Mouse (Mus musculus) midbrain, postnatal 0 days (tissue): ENCODE data around the gene Mrrf. TPM values are rescaled to one million over a fixed set of nuclear protein-coding genes. Genes with fewer than 3 reads are reported as not detected.
"Not testable (repeated sequence)": the region's sequence is repeated elsewhere in the genome, so short reads cannot be mapped to it uniquely, and the experiment has no call there.

Source experiments
- ATAC-seq: fragments of 200-750 bp; cut with Nextera tagmentation; 2 replicates; pipeline ENCODE4 v1.8.0; 2017; ENCODE audit warnings: moderate number of reproducible peaks, mild to moderate bottlenecking, moderate TSS enrichment, moderate library complexity; ENCODE audit not compliant: low FRiP score
- DNase-seq: peaks from one replicate; pipeline ENCODE4 v3.0.0-alpha.2; 2015; ENCODE audit warnings: low spot score
- H3K27ac ChIP-seq: fragments of 300-500 bp; sonication (generic); 2 replicates; pipeline ENCODE4 v1.5.1; 2014; ENCODE audit warnings: low read depth, mild to moderate bottlenecking, low read length, mixed read lengths
- H3K27me3 ChIP-seq: fragments of 300-500 bp; sonication (generic); 2 replicates; pipeline ENCODE4 v1.6.1; 2014; ENCODE audit warnings: low read length, control low read depth, mixed read lengths; ENCODE audit not compliant: insufficient read depth
- H3K36me3 ChIP-seq: fragments of 300-500 bp; sonication (generic); 2 replicates; pipeline ENCODE4 v1.6.1; 2014; ENCODE audit warnings: low read length, control low read depth, mixed read lengths; ENCODE audit not compliant: insufficient read depth
- H3K4me1 ChIP-seq: fragments of 300-500 bp; sonication (generic); 2 replicates; pipeline ENCODE4 v1.6.1; 2014; ENCODE audit warnings: mild to moderate bottlenecking, control low read depth, antibody characterized with exemption, low read length, mixed read lengths; ENCODE audit not compliant: insufficient read depth
- H3K4me2 ChIP-seq: fragments of 300-500 bp; sonication (generic); 2 replicates; pipeline ENCODE4 v1.6.1; 2014; ENCODE audit warnings: low read depth, mild to moderate bottlenecking, low read length, mixed read lengths; ENCODE audit not compliant: poor library complexity, severe bottlenecking
- H3K4me3 ChIP-seq: fragments of 300-500 bp; sonication (generic); 2 replicates; pipeline ENCODE4 v1.5.1; 2014; ENCODE audit warnings: low read depth, mild to moderate bottlenecking, low read length, moderate library complexity
- H3K9ac ChIP-seq: fragments of 300-500 bp; sonication (generic); replicated peaks from 2 replicates; pipeline ENCODE4 v1.6.1; 2014; ENCODE audit warnings: mild to moderate bottlenecking, low read length, moderate library complexity, mixed read lengths; ENCODE audit not compliant: poor library complexity, severe bottlenecking
- H3K9me3 ChIP-seq: fragments of 300-500 bp; sonication (generic); 2 replicates; pipeline ENCODE4 v1.6.1; 2016; ENCODE audit warnings: low read length, control low read depth
- CTCF ChIP-seq: IDR thresholded peaks from 2 replicates; pipeline ENCODE4 v1.5.1; 2016; ENCODE audit warnings: antibody characterized with exemption, mild to moderate bottlenecking
- WGBS: fragments of 180-500 bp; shearing (Covaris S2); extraction: QIAGEN DNeasy Blood & Tissue Kit; methylation state at CpG from one replicate; pipeline ENCODE4 v1.1.7; 2014; 5-methylcytosine and 5-hydroxymethylcytosine counted together
- polyA plus RNA-seq: library from polyadenylated mRNA; unstranded; fragments of >200 nt; fragmentation: Nextera tagmentation; extraction: Ambion mirVana; gene quantifications from 2 replicates; pipeline ENCODE4 v1.2.1, GENCODE M21; 2015
- total RNA-seq: library from RNA; depleted of rRNA; stranded (reverse); fragments of >200 nt; gene quantifications from 2 replicates; pipeline ENCODE4 v1.2.3, GENCODE M21; 2014

The Mrrf gene
- total and polyA plus RNA-seq, 2 experiments from 2014 or later, result 12.2 to 16.8 TPM

- H3K9ac ChIP-seq, result no peak overlapping the region
- no peaks in the 10 kb centered on the region for H3K9me3 ChIP-seq
- WGBS, result 45% methylated on average over 4 of the region's 4 CpGs
- H3K27ac ChIP-seq, result no peak overlapping the region
- TF ChIP-seq CTCF, result no peak
- no peak for DNase-seq
- no peak overlapping the region for H3K4me3 ChIP-seq
- ATAC-seq, result no peak
- no peaks in the 10 kb centered on the region for H3K27me3 ChIP-seq
- no peak overlapping the region for H3K4me2 ChIP-seq
- H3K36me3 ChIP-seq, result no peaks in the 10 kb centered on the region; the same call in none of the 2 replicates
- no peaks in the 10 kb centered on the region for H3K4me1 ChIP-seq
These were observed 35.9 kb downstream of the Mrrf start for GRCm38 (mm10) chr2:36172136-36172535.

DNA sequence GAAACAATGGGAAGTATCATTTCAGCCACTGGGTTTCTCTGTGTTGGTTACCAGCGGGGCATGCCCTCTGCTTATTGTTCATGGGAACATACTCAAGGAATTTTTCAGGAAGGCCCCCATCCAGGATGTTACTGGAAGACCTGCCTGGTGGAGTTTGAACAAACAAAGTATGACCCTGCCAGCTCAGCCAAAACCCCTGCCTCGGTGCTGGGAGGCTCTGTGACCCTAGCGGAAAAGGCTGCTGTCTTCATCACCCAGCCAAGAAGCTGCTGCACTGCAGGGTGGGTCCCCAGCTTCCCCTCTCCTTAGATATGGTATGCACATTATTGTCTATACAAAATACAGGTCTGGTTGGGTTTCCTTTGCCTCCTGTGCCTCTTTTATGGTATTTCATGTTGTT lies 36.4 kb downstream of the Mrrf start:
- no peak for ATAC-seq
- DNase-seq, result no peak
- Histone ChIP-seq H3K4me1 (no peaks in the 10 kb centered on the region), H3K9me3 (no peaks in the 10 kb centered on the region), H3K27me3 (no peaks in the 10 kb centered on the region), H3K36me3 (peaks cover 3% of the 10 kb centered on the region; the same call in 1 of the 2 replicates), H3K4me2 (no peak overlapping the region), H3K4me3 (no peak overlapping the region), H3K9ac (no peak overlapping the region), H3K27ac (no peak overlapping the region)
- TF ChIP-seq CTCF, result no peak
- 80% methylated on average over 3 of the region's 3 CpGs for WGBS

- 72% methylated on average over 3 of the region's 3 CpGs for WGBS
- Histone ChIP-seq H3K36me3 (peaks cover 15% of the 10 kb centered on the region; the same call in 1 of the 2 replicates), H3K9me3 (no peaks in the 10 kb centered on the region), H3K27ac (no peak overlapping the region), H3K4me1 (no peaks in the 10 kb centered on the region), H3K4me3 (no peak overlapping the region), H3K4me2 (no peak overlapping the region), H3K9ac (no peak overlapping the region), H3K27me3 (no peaks in the 10 kb centered on the region)
- ATAC-seq (no peak), DNase-seq (no peak)
- no peak for TF ChIP-seq CTCF
These were observed 43.3 kb downstream of the Mrrf start for GRCm38 (mm10) chr2:36179487-36179886.

DNA sequence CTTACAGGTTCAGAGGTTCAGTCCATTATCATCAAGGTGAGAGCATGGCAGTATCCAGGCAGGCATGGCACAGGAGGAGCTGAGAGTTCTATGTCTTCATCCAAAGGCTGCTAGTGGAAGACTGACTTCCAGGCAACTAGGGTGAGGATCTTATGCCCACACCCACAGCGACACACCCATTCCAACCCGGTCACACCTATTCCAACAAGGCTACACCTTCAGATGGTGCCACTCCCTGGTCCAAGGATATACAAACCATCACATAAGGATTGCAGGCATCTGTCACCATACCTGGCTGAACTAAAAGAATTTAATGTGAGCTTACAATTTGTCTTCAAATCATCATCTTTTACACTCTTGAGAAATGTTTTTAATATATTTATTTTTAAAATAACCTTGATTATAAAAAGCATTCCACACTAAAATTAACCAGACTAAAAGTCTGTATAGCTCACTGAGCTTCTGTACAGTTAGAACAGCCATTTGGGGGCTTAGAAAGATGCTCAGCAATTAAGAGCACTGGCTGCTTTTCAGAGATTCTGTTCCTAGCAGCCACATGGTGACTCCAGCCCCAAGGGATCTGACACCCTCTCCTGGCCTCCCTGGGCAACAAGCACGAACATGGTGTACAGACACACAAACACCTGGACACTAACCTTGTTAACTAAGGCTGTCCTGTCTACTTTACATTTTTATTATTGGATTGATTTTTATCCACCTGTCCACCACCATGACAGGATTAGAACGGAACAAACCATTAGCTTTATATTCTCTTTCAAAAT lies 45.6 kb downstream of the Mrrf start:
- H3K9ac ChIP-seq, DNase-seq, H3K27ac ChIP-seq, H3K4me1 ChIP-seq, H3K4me3 ChIP-seq, H3K4me2 ChIP-seq, ATAC-seq, H3K9me3 ChIP-seq, H3K27me3 ChIP-seq: not testable (repeated sequence)
- H3K36me3 ChIP-seq, result peaks cover 15% of the 10 kb centered on the region; the same call in 1 of the 2 replicates
- WGBS, result 83% methylated on average over 4 of the region's 4 CpGs

DNA sequence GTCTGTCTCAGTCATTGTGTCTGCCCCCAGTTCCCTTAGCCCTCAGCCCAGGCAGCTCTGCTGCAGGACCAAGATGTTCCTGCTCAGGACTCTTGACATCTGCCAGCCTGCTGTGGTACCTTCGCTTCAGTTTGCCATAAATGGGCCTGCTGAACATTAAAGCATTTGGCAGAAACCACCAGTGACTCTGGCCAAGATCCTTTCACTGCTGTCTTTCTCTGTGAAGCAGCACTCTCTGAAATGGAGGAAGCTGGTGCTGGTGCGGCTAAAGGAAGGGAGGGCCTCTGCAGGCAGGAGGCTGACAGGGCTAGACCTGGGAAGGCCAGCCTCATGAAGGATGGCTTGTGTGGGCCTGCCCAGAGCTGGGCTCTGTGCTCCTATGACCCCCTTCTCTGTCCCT lies 47.1 kb downstream of the Mrrf start:
- Histone ChIP-seq H3K27me3 (no peaks in the 10 kb centered on the region), H3K36me3 (peaks cover 6% of the 10 kb centered on the region; the same call in 1 of the 2 replicates), H3K9ac (0 out of 2 replicates have a peak overlapping the region, but pooled peaks have one; percentile 8), H3K4me3 (no peak overlapping the region), H3K9me3 (no peaks in the 10 kb centered on the region), H3K4me2 (no peak overlapping the region), H3K27ac (no peak overlapping the region), H3K4me1 (no peaks in the 10 kb centered on the region)
- no peak for ATAC-seq
- TF ChIP-seq CTCF, result no peak
- peak; percentile 63 for DNase-seq
- WGBS, result 81% methylated on average over 2 of the region's 2 CpGs

DNA sequence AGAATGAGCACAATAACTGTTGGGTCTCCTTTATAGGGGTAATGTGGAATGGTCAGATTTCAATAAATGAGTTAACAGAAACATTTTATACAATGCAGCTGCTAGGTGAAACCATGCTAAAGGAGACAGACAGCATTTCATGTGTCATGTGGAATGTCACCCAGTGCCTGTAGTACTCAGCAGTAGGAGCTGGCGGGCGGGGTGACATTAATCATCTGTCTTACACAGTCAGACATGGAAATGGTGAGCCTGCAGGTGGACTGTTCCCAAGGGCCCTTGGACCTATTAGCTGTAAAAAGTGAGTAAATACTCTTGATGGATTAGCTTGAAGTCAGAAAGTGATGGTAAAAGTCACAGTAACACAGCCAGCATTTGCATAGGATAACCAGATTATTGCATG lies 48.0 kb downstream of the Mrrf start:
- no peak overlapping the region for H3K4me3 ChIP-seq
- DNase-seq (no peak), ATAC-seq (no peak)
- H3K27ac ChIP-seq, result no peak overlapping the region
- no peaks in the 10 kb centered on the region for H3K4me1 ChIP-seq
- 94% methylated on average over 2 of the region's 2 CpGs for WGBS
- TF ChIP-seq CTCF, result no peak
- no peak overlapping the region for H3K4me2 ChIP-seq
- H3K9me3 ChIP-seq, result no peaks in the 10 kb centered on the region
- no peaks in the 10 kb centered on the region for H3K36me3 ChIP-seq
- H3K9ac ChIP-seq, result no peak overlapping the region
- no peaks in the 10 kb centered on the region for H3K27me3 ChIP-seq
